Mouse (Mus musculus) kidney, adult 2 months (tissue): ENCODE measurements at regions not wholly inside any gene's neighbourhood (a gene's known extent, or its start where the extent isn't known, plus 50 kb on each side); places are given as distances from the start of the nearest gene placed in this dataset.

ENCODE experiments used
- CTCF ChIP-seq: fragments of 200-500 bp; conservative IDR thresholded peaks from 2 replicates; pipeline ENCODE4 v1.5.1; 2011; ENCODE audit warnings: low read depth, mild to moderate bottlenecking, control low read depth, low read length, moderate library complexity, mixed read lengths; ENCODE audit not compliant: insufficient read depth, insufficient read length
- POLR2A ChIP-seq: fragments of 200-500 bp; IDR thresholded peaks from one replicate; pipeline ENCODE4 v1.6.1; 2011; ENCODE audit warnings: low read depth, low read length, control low read depth

DNA sequence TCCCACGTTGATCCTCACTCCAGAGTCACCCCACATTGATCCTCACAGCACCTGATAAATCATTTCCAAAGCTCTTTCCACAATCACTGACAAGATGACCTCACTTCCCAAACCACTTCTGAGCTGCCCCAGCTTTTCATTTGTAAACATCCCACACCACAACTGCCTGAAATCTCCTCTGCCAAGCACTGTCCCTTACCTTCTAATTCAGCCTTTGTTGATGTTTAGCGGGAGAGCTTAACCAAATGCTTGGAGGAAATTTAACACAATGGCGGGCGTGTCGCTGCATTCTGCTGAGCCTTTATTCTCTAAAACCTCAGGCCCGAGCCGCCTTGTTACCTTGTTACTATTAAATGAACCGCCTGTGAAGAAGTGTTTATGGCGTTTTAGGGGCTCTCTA lies 445.9 kb downstream of the Ttll7 start:
- TF ChIP-seq CTCF, result no peak
- no peak for TF ChIP-seq POLR2A
